Mouse (Mus musculus): Measurements from ENCODE around the gene Ltb4r1.
"Not testable (repeated sequence)": the region's sequence is repeated elsewhere in the genome, so short reads cannot be mapped to it uniquely, and the experiment has no call there.

Ltb4r1 gene

GRCm38 (mm10) chr14:55760156-55760555, 5.6 kb upstream of the Ltb4r1 start:
- Histone ChIP-seq H3K4me1 (replicated peaks; ENCODE audit: low read depth, low read length) (peaks cover 46% of the 10 kb centered on the region), H3K27me3 (ENCODE audit: insufficient read depth, low read length) (peaks cover 46% of the 10 kb centered on the region), H3K36me3 (ENCODE audit: insufficient read depth, low read length) (peaks cover 19% of the 10 kb centered on the region)
- H3K9me3 ChIP-seq (ENCODE audit: low read length); H3K4me3 ChIP-seq (replicated peaks; ENCODE audit: low read length): not testable (repeated sequence)
- TF ChIP-seq CTCF (conservative IDR thresholded peaks at IDR 0.05; ENCODE audit: low read length) = peak; percentile 60

GRCm38 (mm10) chr14:55761163-55761562, 4.6 kb upstream of the Ltb4r1 start, which contains the start of gene Ltb4r2:
Ltb4r2 (plus strand) TSS chr14:55761428.
- peaks cover 53% of the 10 kb centered on the region for H3K27me3 ChIP-seq (ENCODE audit: insufficient read depth, low read length)
- TF ChIP-seq CTCF (conservative IDR thresholded peaks at IDR 0.05; ENCODE audit: low read length) = no peak
- TF ChIP-seq POU5F1 (IDR thresholded peaks at IDR 0.05; ENCODE audit: borderline replicate concordance, low read length) = no peak
- no peak for TF ChIP-seq NANOG (IDR thresholded peaks at IDR 0.05; ENCODE audit: borderline replicate concordance, low read length)
- no peaks in the 10 kb centered on the region for H3K9me3 ChIP-seq (ENCODE audit: low read length)
- H3K4me3 ChIP-seq (replicated peaks; ENCODE audit: low read length) = peak within 1 kb of the TSS; percentile 79
- peaks cover 36% of the 10 kb centered on the region for H3K4me1 ChIP-seq (replicated peaks; ENCODE audit: low read depth, low read length)
- H3K36me3 ChIP-seq (ENCODE audit: insufficient read depth, low read length) = peaks cover 9% of the 10 kb centered on the region

GRCm38 (mm10) chr14:55762001-55762821, 3.6 kb upstream of the Ltb4r1 start:
- Histone ChIP-seq H3K4me1 (replicated peaks; ENCODE audit: low read depth, low read length) (peaks cover 41% of the 10 kb centered on the region), H3K4me3 (replicated peaks; ENCODE audit: low read length) (peak overlapping the region; percentile 79), H3K27me3 (ENCODE audit: insufficient read depth, low read length) (peaks cover 62% of the 10 kb centered on the region), H3K36me3 (ENCODE audit: insufficient read depth, low read length) (no peaks in the 10 kb centered on the region), H3K9me3 (ENCODE audit: low read length) (no peaks in the 10 kb centered on the region)
- TF ChIP-seq NANOG (IDR thresholded peaks at IDR 0.05; ENCODE audit: borderline replicate concordance, low read length) (no peak), POU5F1 (IDR thresholded peaks at IDR 0.05; ENCODE audit: borderline replicate concordance, low read length) (no peak), CTCF (conservative IDR thresholded peaks at IDR 0.05; ENCODE audit: low read length) (no peak)

GRCm38 (mm10) chr14:55763166-55763565, 2.6 kb upstream of the Ltb4r1 start:
- no peaks in the 10 kb centered on the region for H3K9me3 ChIP-seq (ENCODE audit: low read length)
- peak overlapping the region; percentile 79 for H3K4me3 ChIP-seq (replicated peaks; ENCODE audit: low read length)
- H3K27me3 ChIP-seq (ENCODE audit: insufficient read depth, low read length) = peaks cover 71% of the 10 kb centered on the region
- TF ChIP-seq POU5F1 (IDR thresholded peaks at IDR 0.05; ENCODE audit: borderline replicate concordance, low read length) (no peak), CTCF (conservative IDR thresholded peaks at IDR 0.05; ENCODE audit: low read length) (no peak), NANOG (IDR thresholded peaks at IDR 0.05; ENCODE audit: borderline replicate concordance, low read length) (no peak)
- no peaks in the 10 kb centered on the region for H3K36me3 ChIP-seq (ENCODE audit: insufficient read depth, low read length)
- H3K4me1 ChIP-seq (replicated peaks; ENCODE audit: low read depth, low read length) = peaks cover 41% of the 10 kb centered on the region

GRCm38 (mm10) chr14:55767519-55768414, 2.0 kb downstream of the Ltb4r1 start:
- H3K4me1 ChIP-seq (replicated peaks; ENCODE audit: low read depth, low read length) = peaks cover 39% of the 10 kb centered on the region
- H3K36me3 ChIP-seq (ENCODE audit: insufficient read depth, low read length) = no peaks in the 10 kb centered on the region
- H3K9me3 ChIP-seq (ENCODE audit: low read length) = no peaks in the 10 kb centered on the region
- H3K4me3 ChIP-seq (replicated peaks; ENCODE audit: low read length) = peak overlapping the region; percentile 71
- peaks cover 88% of the 10 kb centered on the region for H3K27me3 ChIP-seq (ENCODE audit: insufficient read depth, low read length)
- no peak for TF ChIP-seq CTCF (conservative IDR thresholded peaks at IDR 0.05; ENCODE audit: low read length)
- TF ChIP-seq NANOG (IDR thresholded peaks at IDR 0.05; ENCODE audit: borderline replicate concordance, low read length) = no peak
- no peak for TF ChIP-seq POU5F1 (IDR thresholded peaks at IDR 0.05; ENCODE audit: borderline replicate concordance, low read length)

GRCm38 (mm10) chr14:55768555-55768954, 2.8 kb downstream of the Ltb4r1 start:
- no peak for TF ChIP-seq CTCF (conservative IDR thresholded peaks at IDR 0.05; ENCODE audit: low read length)
- no peak for TF ChIP-seq POU5F1 (IDR thresholded peaks at IDR 0.05; ENCODE audit: borderline replicate concordance, low read length)
- TF ChIP-seq NANOG (IDR thresholded peaks at IDR 0.05; ENCODE audit: borderline replicate concordance, low read length) = no peak
- H3K9me3 ChIP-seq (ENCODE audit: low read length) = no peaks in the 10 kb centered on the region
- H3K4me1 ChIP-seq (replicated peaks; ENCODE audit: low read depth, low read length) = peaks cover 32% of the 10 kb centered on the region
- no peak overlapping the region for H3K4me3 ChIP-seq (replicated peaks; ENCODE audit: low read length)
- H3K27me3 ChIP-seq (ENCODE audit: insufficient read depth, low read length) = peaks cover 86% of the 10 kb centered on the region
- H3K36me3 ChIP-seq (ENCODE audit: insufficient read depth, low read length) = no peaks in the 10 kb centered on the region

GRCm38 (mm10) chr14:55769087-55769703, 3.4 kb downstream of the Ltb4r1 start:
- Histone ChIP-seq H3K4me3 (replicated peaks; ENCODE audit: low read length) (no peak overlapping the region), H3K27me3 (ENCODE audit: insufficient read depth, low read length) (peaks cover 86% of the 10 kb centered on the region), H3K36me3 (ENCODE audit: insufficient read depth, low read length) (no peaks in the 10 kb centered on the region), H3K4me1 (replicated peaks; ENCODE audit: low read depth, low read length) (peaks cover 32% of the 10 kb centered on the region), H3K9me3 (ENCODE audit: low read length) (no peaks in the 10 kb centered on the region)
- TF ChIP-seq POU5F1 (IDR thresholded peaks at IDR 0.05; ENCODE audit: borderline replicate concordance, low read length) = no peak
- TF ChIP-seq NANOG (IDR thresholded peaks at IDR 0.05; ENCODE audit: borderline replicate concordance, low read length) = no peak
- no peak for TF ChIP-seq CTCF (conservative IDR thresholded peaks at IDR 0.05; ENCODE audit: low read length)

- H3K36me3 ChIP-seq (ENCODE audit: insufficient read depth, low read length) = no peaks in the 10 kb centered on the region
Measured at GRCm38 (mm10) chr14:55776711-55777110, 10.9 kb downstream of the Ltb4r1 start.

More at GRCm38 (mm10) chr14:55776711-55777110, 10.9 kb downstream of the Ltb4r1 start:
- H3K4me3 ChIP-seq (replicated peaks; ENCODE audit: low read length) = no peak overlapping the region
- H3K9me3 ChIP-seq (ENCODE audit: low read length) = no peaks in the 10 kb centered on the region
- peaks cover 27% of the 10 kb centered on the region for H3K4me1 ChIP-seq (replicated peaks; ENCODE audit: low read depth, low read length)
- TF ChIP-seq CTCF (conservative IDR thresholded peaks at IDR 0.05; ENCODE audit: low read length) (no peak), NANOG (IDR thresholded peaks at IDR 0.05; ENCODE audit: borderline replicate concordance, low read length) (no peak), POU5F1 (IDR thresholded peaks at IDR 0.05; ENCODE audit: borderline replicate concordance, low read length) (no peak)
- peaks cover 81% of the 10 kb centered on the region for H3K27me3 ChIP-seq (ENCODE audit: insufficient read depth, low read length)
